Mouse (Mus musculus) liver, postnatal 0 days (tissue): ENCODE results near the gene Macrod2.

Source experiments
- CTCF ChIP-seq: sonication (generic); IDR thresholded peaks from 2 replicates; pipeline ENCODE4 v1.5.1; 2016; ENCODE audit warnings: antibody characterized with exemption, low read depth
- EP300 ChIP-seq: IDR thresholded peaks from 2 replicates; pipeline ENCODE4 v1.6.1; 2016; ENCODE audit warnings: antibody characterized with exemption, low read depth, mild to moderate bottlenecking

DNA sequence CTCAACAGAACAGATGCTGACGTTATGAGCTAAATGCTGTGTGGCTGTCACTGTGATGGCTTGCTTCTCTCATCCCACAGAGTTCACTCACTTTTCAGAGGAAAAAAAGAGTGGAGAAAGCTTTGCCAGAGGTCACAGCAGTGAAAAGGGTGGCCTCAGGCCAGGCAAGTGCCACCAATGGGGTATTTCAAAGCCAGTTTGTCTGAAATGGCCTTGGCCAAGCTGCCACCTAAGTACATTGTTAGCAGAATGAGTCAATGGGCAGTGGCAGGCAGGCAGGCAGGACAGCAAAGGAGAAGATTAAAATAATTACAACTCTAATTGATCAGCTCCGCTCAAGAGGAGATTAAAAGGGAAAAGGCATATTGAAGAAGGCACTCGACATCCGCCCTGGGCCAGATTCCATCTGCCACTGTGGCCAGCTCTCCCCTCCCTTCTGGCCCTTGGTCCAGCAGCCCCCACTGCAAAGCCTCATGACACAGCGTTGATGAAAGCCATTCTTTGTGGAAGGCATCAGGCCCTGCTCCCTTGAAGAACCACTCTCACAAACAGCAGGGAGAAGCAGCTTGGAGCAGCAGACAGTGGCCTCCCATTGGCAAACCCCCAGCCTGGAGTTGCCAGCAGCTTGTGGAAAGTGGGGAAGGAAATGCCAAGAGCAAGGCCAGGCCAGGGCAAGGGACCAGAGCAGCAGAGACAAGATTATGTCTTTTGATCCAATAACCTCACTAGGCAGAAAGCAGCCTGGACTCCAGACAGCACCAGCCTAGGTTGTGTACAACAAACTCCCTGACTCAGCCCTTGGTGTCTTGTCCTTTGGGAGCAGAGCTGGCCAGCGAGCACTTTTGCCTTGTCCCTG is 2042.7 kb downstream of the Macrod2 start:
- TF ChIP-seq EP300, result no peak
- TF ChIP-seq CTCF, result no peak
